Mouse (Mus musculus) CH12.LX (cell line): ENCODE measurements around the gene Ppp4r4. TPM values are rescaled to one million over a fixed set of nuclear protein-coding genes. Genes with fewer than 3 reads are reported as not detected.

Experiments
- DNase-seq: peaks from one replicate; pipeline ENCODE4 v3.0.0-alpha.2; 2013; ENCODE audit errors: extremely low read depth
- H3K27ac ChIP-seq: 2 replicates; pipeline ENCODE4 v1.5.1; 2012; ENCODE audit warnings: low read depth, mild to moderate bottlenecking, control low read depth, moderate library complexity; ENCODE audit not compliant: insufficient read depth
- H3K27me3 ChIP-seq: replicated peaks from 2 replicates; pipeline ENCODE3; 2012; ENCODE audit warnings: inconsistent platforms
- H3K36me3 ChIP-seq, 2 experiments: replicated peaks in 1 of 2; 2 replicates each; pipeline versions ENCODE3 to v1.6.1; 2012; ENCODE audit warnings: inconsistent platforms in 1 of 2, low read length in 1 of 2, mild to moderate bottlenecking in 1 of 2, mixed read lengths in 1 of 2, moderate library complexity in 1 of 2; ENCODE audit not compliant: control insufficient read depth in 1 of 2, insufficient read depth in 1 of 2
- H3K4me1 ChIP-seq, 2 experiments: 2 replicates each; pipeline ENCODE4 v1.6.1; 2012; ENCODE audit warnings: inconsistent platforms in 1 of 2, moderate library complexity in 1 of 2; ENCODE audit not compliant: insufficient read depth in 2 of 2, control insufficient read depth in 1 of 2
- H3K4me2 ChIP-seq: 2 replicates; pipeline ENCODE4 v1.6.1; 2012; ENCODE audit warnings: low read depth, mild to moderate bottlenecking, control low read depth; ENCODE audit not compliant: poor library complexity, insufficient read depth, severe bottlenecking
- H3K4me3 ChIP-seq, 3 experiments: fragments of 150-350 bp in 1 of 3; sonication (generic) in 1 of 3; replicated peaks in 1 of 3; 2 replicates each; pipeline versions ENCODE3 to v1.5.1; 2011 to 2012; ENCODE audit warnings: low read depth in 2 of 3, low read length in 2 of 3, mild to moderate bottlenecking in 2 of 3, moderate library complexity in 2 of 3, control low read depth in 1 of 3, improper control_type of control experiment in 1 of 3, inconsistent platforms in 1 of 3, mixed read lengths in 1 of 3; ENCODE audit not compliant: poor library complexity in 1 of 3
- H3K79me2 ChIP-seq: replicated peaks from 2 replicates; pipeline ENCODE4 v1.6.1; 2012; ENCODE audit warnings: mild to moderate bottlenecking, moderate library complexity; ENCODE audit not compliant: control insufficient read depth, poor library complexity, insufficient read depth, severe bottlenecking; ENCODE audit errors: extremely low read depth
- H3K9ac ChIP-seq: 2 replicates; pipeline ENCODE4 v1.6.1; 2012; ENCODE audit warnings: low read depth, mild to moderate bottlenecking, control low read depth, moderate library complexity; ENCODE audit not compliant: insufficient read depth
- H3K9me3 ChIP-seq: replicated peaks from 2 replicates; pipeline ENCODE3; 2012; ENCODE audit warnings: low read length, inconsistent platforms, mixed read lengths
- CHD2 ChIP-seq: IDR thresholded peaks from 2 replicates; pipeline ENCODE4 v1.6.1; 2011; ENCODE audit warnings: low read length, improper control_type of control experiment
- ELF1 ChIP-seq: IDR thresholded peaks from 2 replicates; pipeline ENCODE4 v1.6.1; 2014; ENCODE audit warnings: low read depth, mild to moderate bottlenecking, inconsistent platforms, low read length, improper control_type of control experiment
- EP300 ChIP-seq: IDR thresholded peaks from 2 replicates; pipeline ENCODE4 v1.6.1; 2011; ENCODE audit warnings: low read length, improper control_type of control experiment
- ETS1 ChIP-seq: conservative IDR thresholded peaks from 2 replicates; pipeline ENCODE4 v1.6.1; 2012; ENCODE audit warnings: low read depth, mild to moderate bottlenecking, inconsistent platforms, low read length, improper control_type of control experiment, moderate library complexity
- GABPA ChIP-seq: IDR thresholded peaks from 2 replicates; pipeline ENCODE4 v1.6.1; 2012; ENCODE audit warnings: low read depth, low read length, improper control_type of control experiment, inconsistent platforms; ENCODE audit not compliant: insufficient replicate concordance
- HCFC1 ChIP-seq: IDR thresholded peaks from 2 replicates; pipeline ENCODE4 v1.6.1; 2012; ENCODE audit warnings: low read depth, mild to moderate bottlenecking, inconsistent platforms, low read length, improper control_type of control experiment
- IRF4 ChIP-seq: IDR thresholded peaks from 2 replicates; pipeline ENCODE4 v1.6.1; 2014; ENCODE audit warnings: low read depth, mild to moderate bottlenecking, inconsistent platforms, low read length, improper control_type of control experiment
- JUND ChIP-seq: conservative IDR thresholded peaks from 2 replicates; pipeline ENCODE4 v1.6.1; 2011; ENCODE audit warnings: low read depth, low read length, improper control_type of control experiment
- KAT2A ChIP-seq: IDR thresholded peaks from 2 replicates; pipeline ENCODE4 v1.6.1; 2012; ENCODE audit warnings: low read length, improper control_type of control experiment, inconsistent platforms; ENCODE audit not compliant: insufficient replicate concordance
- MAZ ChIP-seq: IDR thresholded peaks from 2 replicates; pipeline ENCODE4 v1.6.1; 2012; ENCODE audit warnings: low read depth, mild to moderate bottlenecking, inconsistent platforms, low read length, improper control_type of control experiment, moderate library complexity
- MEF2A ChIP-seq: IDR thresholded peaks from 2 replicates; pipeline ENCODE4 v1.6.1; 2014; ENCODE audit warnings: low read depth, mild to moderate bottlenecking, inconsistent platforms, low read length, improper control_type of control experiment, borderline replicate concordance
- MXI1 ChIP-seq: IDR thresholded peaks from 2 replicates; pipeline ENCODE4 v1.6.1; 2011; ENCODE audit warnings: mild to moderate bottlenecking, low read depth, low read length, improper control_type of control experiment
- MYC ChIP-seq: IDR thresholded peaks from 2 replicates; pipeline ENCODE4 v1.6.1; 2011; ENCODE audit warnings: low read depth, mild to moderate bottlenecking, improper control_type of control experiment, low read length
- POLR2AphosphoS2 ChIP-seq: IDR thresholded peaks from 2 replicates; pipeline ENCODE4 v1.6.1; 2011; ENCODE audit warnings: low read depth, low read length, improper control_type of control experiment
- TCF12 ChIP-seq: IDR thresholded peaks from 2 replicates; pipeline ENCODE4 v1.6.1; 2014; ENCODE audit warnings: low read depth, mild to moderate bottlenecking, inconsistent platforms, low read length, improper control_type of control experiment
- UBTF ChIP-seq: IDR thresholded peaks from 2 replicates; pipeline ENCODE4 v1.6.1; 2012; ENCODE audit warnings: low read depth, mild to moderate bottlenecking, inconsistent platforms, low read length, improper control_type of control experiment, moderate library complexity
- ZKSCAN1 ChIP-seq: IDR thresholded peaks from 2 replicates; pipeline ENCODE4 v1.6.1; 2012; ENCODE audit warnings: low read depth, inconsistent platforms, low read length, improper control_type of control experiment, borderline replicate concordance
- ZNF384 ChIP-seq: IDR thresholded peaks from 2 replicates; pipeline ENCODE4 v1.6.1; 2012; ENCODE audit warnings: low read depth, low read length, improper control_type of control experiment, inconsistent platforms
- dilution Hi-C: fragments of 300-500 bp; cut with MboI; formaldehyde crosslinking; loops from 2 replicates; pipeline ENCODE4 v1.14.3; 2020; ENCODE audit warnings: low sequenced_read_pairs; ENCODE audit not compliant: extremely low pct_unique_long_range_greater_than_20kb, extremely low pct_ligation_motif_present
- in situ Hi-C: fragments of 300-500 bp; cut with MboI; formaldehyde crosslinking; loops from 3 replicates; pipeline ENCODE4 v1.14.3; 2019; ENCODE audit warnings: low sequenced_read_pairs, low pct_ligation_motif_present, low pct_unique_long_range_greater_than_20kb, mixed read lengths
- polyA plus RNA-seq: library from polyadenylated mRNA; unstranded; fragments of >175 nt; gene quantifications from 2 replicates; pipeline ENCODE4 v1.2.1, GENCODE M21; 2012; ENCODE audit warnings: low read depth; ENCODE audit not compliant: insufficient read length
- total RNA-seq, 2 experiments: library from RNA; depleted of rRNA; stranded (reverse); fragments of 300-350 nt in 1 of 2; fragments of >200 nt in 1 of 2; gene quantifications; 2 replicates each; pipeline ENCODE4 v1.2.3; 2012 to 2014

Ppp4r4 gene
- total and polyA plus RNA-seq, 3 experiments: 0.38 to 1.7 (median 0.68) TPM

GRCm38 (mm10) chr12:103600364-103600763 lies 68.3 kb downstream of the Ppp4r4 start:
- no peak overlapping the region for H3K9ac ChIP-seq
- peaks cover 0 to 6% of the 10 kb centered on the region in 2 experiments; a peak in 1 of 4 replicates for H3K4me1 ChIP-seq
- no peaks in the 10 kb centered on the region for H3K27me3 ChIP-seq
- no peaks in the 10 kb centered on the region for H3K79me2 ChIP-seq
- DNase-seq: no peak
- H3K4me3 ChIP-seq: no peak overlapping the region
- no peaks in the 10 kb centered on the region for H3K36me3 ChIP-seq
- in situ Hi-C loops: no loop called here
- no peak for TF ChIP-seq KAT2A
- no peak for TF ChIP-seq MXI1
- TF ChIP-seq MAZ: no peak
- no peak for TF ChIP-seq UBTF
- no peak for TF ChIP-seq ZNF384
- TF ChIP-seq HCFC1: no peak
- no peak for TF ChIP-seq ELF1
- no peak for TF ChIP-seq TCF12
- TF ChIP-seq EP300: no peak
- no peak for TF ChIP-seq MYC
- TF ChIP-seq ZKSCAN1: no peak
- TF ChIP-seq JUND: no peak
- no peak for TF ChIP-seq CHD2
- H3K4me2 ChIP-seq: no peak overlapping the region
- dilution Hi-C loops: no loop called here
- H3K9me3 ChIP-seq: no peaks in the 10 kb centered on the region
- no peak overlapping the region for H3K27ac ChIP-seq

- no peak for DNase-seq
- no peak overlapping the region for H3K27ac ChIP-seq
- H3K9me3 ChIP-seq: no peaks in the 10 kb centered on the region
- no peak overlapping the region for H3K9ac ChIP-seq
- H3K4me2 ChIP-seq: no peak overlapping the region
- no peak overlapping the region for H3K4me3 ChIP-seq
- TF ChIP-seq EP300 (no peak), MEF2A (no peak), TCF12 (no peak), GABPA (no peak), ETS1 (no peak), POLR2AphosphoS2 (no peak), IRF4 (no peak), ZNF384 (no peak)
- no peaks in the 10 kb centered on the region for H3K79me2 ChIP-seq
- no peaks in the 10 kb centered on the region for H3K36me3 ChIP-seq
- dilution Hi-C loops: no loop called here
- in situ Hi-C loops: no loop called here
- no peaks in the 10 kb centered on the region for H3K27me3 ChIP-seq
- H3K4me1 ChIP-seq: peaks cover 0 to 6% of the 10 kb centered on the region in 2 experiments; a peak in 1 of 4 replicates
These were observed 69.8 kb downstream of the Ppp4r4 start for GRCm38 (mm10) chr12:103601839-103602238.
